Mouse (Mus musculus): ENCODE measurements at regions not wholly inside any gene's neighbourhood (a gene's known extent, or its start where the extent isn't known, plus 50 kb on each side); places are given as distances from the start of the nearest gene placed in this dataset.

GRCm38 (mm10) chr5:77796960-77797359 lies 389.1 kb upstream of the Igfbp7 start:
- TF ChIP-seq CTCF (IDR thresholded peaks at IDR 0.05; ENCODE audit: low read depth) (no peak), EP300 (optimal IDR thresholded peaks at IDR 0.05) (no peak)
